In the genomic region with DNA sequence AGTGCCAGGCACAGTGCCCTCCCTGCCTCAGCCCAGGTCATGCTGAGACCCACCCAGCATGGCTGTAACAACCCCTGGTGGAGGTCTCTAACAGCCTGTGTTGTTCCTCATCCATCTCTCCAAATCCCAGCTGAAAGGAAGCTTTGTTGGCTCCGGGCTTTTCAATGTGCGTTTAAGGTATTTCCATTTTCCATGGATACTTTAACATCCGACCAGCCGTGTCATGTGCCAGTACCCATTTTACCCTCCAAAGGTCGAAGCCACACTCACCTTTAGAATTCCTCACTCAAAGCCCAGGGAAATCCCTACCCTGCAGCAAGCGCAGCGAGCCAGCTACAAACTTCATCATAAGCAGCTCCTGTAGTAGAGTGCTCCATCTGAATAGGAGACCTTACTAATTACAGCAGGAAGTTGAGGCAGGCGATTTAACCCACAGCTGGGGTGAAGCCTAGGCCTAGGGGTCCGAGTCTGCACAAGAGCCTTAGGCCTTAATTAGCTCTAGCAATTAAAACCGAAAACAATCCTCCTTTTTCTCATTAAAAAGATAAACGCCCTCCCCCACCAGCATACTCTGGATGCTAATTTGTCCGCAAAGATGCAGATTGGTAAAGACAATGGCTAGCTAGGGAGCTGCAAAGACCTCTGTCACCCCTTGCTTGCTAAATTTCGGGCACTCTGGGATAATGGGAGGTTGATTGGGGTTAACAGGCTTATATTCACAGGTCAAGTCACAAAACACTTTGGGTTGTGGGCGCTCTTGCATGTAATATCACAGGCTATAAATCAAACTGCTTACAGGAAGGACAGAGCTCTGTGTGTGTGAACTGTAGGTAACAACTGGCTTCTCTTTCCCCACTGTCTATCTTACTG, we compare ENCODE assay signal across 14 mouse cellular contexts.
A peak's percentile ranks its signal among the peaks of the same experiment; 100 is the strongest.
DNase-seq lines count a peak whose midpoint lies in the region; ATAC-seq lines count a peak whose summit lies in the region.
"Had no signal": no experiment of that assay in that cellular context is flagged by ENCODE, and none has a peak within 500 bp of the region (broad histone marks: within the 10 kb centered on the region; RNA-seq: fewer than 3 reads in every experiment).

No protein-coding gene starts in this region.

- ATAC-seq in kidney, embryonic 16.5 days (ENCODE audit: low FRiP score, low TSS enrichment): peak; percentile 51; the same call in 1 of the 2 replicates
- peak; percentile 89 for ATAC-seq in forebrain, embryonic 15.5 days (replicated peaks)
- ATAC-seq in neural tube, embryonic 13.5 days (ENCODE audit: low read depth): peak; percentile 87
- ATAC-seq: Patski had no signal

- no peak overlapping the region for H3K4me3 ChIP-seq in kidney, embryonic 16.5 days (ENCODE audit: low read length)
- no peak overlapping the region for H3K4me3 ChIP-seq in forebrain, embryonic 15.5 days
- no peak overlapping the region for H3K4me3 ChIP-seq in neural tube, embryonic 13.5 days
- H3K4me3 ChIP-seq: embryonic facial prominence, embryonic 13.5 days; heart, adult 2 months had no signal

- no peak overlapping the region for H3K4me2 ChIP-seq in kidney, embryonic 16.5 days (replicated peaks; ENCODE audit: low read depth, low read length)
- no peak overlapping the region for H3K4me2 ChIP-seq in forebrain, embryonic 15.5 days (replicated peaks)
- peak overlapping the region; percentile 4; the same call in 1 of the 2 replicates for H3K4me2 ChIP-seq in neural tube, embryonic 13.5 days
- H3K4me2 ChIP-seq: embryonic facial prominence, embryonic 13.5 days; liver, embryonic 11.5 days had no signal

- no peak overlapping the region for H3K27ac ChIP-seq in kidney, embryonic 16.5 days (ENCODE audit: low read length)
- H3K27ac ChIP-seq in forebrain, embryonic 15.5 days (replicated peaks): no peak overlapping the region
- H3K27ac ChIP-seq in neural tube, embryonic 13.5 days (replicated peaks): peak overlapping the region; percentile 62; the same call in 1 of the 2 replicates
- H3K27ac ChIP-seq: embryonic facial prominence, embryonic 13.5 days; heart, adult 2 months; stomach, postnatal 0 days had no signal

- DNase-seq in kidney, postnatal 14 days: no peak
- DNase-seq in embryo, embryonic 9.5 days (ENCODE audit: extremely low spot score): peak; percentile 19
- no peak for DNase-seq in right cerebral cortex, postnatal 36 days (ENCODE audit: low spot score in 2 of 2)
- DNase-seq in spleen, adult 12 weeks (ENCODE audit: low spot score): no peak
- DNase-seq: cerebellum, adult 9-10 months; heart, adult 2 months; spleen, adult 18-20 months had no signal

- H3K9me3 ChIP-seq in kidney, embryonic 16.5 days (ENCODE audit: low read length): no peaks in the 10 kb centered on the region
- no peaks in the 10 kb centered on the region for H3K9me3 ChIP-seq in forebrain, embryonic 15.5 days
- H3K9me3 ChIP-seq in neural tube, embryonic 13.5 days: no peaks in the 10 kb centered on the region
- H3K9me3 ChIP-seq: embryonic facial prominence, embryonic 13.5 days had no signal

- WGBS in kidney, embryonic 16.5 days: 33% methylated on average over 14 of the region's 14 CpGs
- 7% methylated on average over 14 of the region's 14 CpGs for WGBS in forebrain, embryonic 15.5 days
- 10% methylated on average over 14 of the region's 14 CpGs for WGBS in neural tube, embryonic 13.5 days

- no peak overlapping the region for H3K9ac ChIP-seq in kidney, embryonic 16.5 days (replicated peaks; ENCODE audit: low read length)
- no peak overlapping the region for H3K9ac ChIP-seq in forebrain, embryonic 15.5 days (replicated peaks)
- H3K9ac ChIP-seq in neural tube, embryonic 13.5 days: no peak overlapping the region
- H3K9ac ChIP-seq: embryonic facial prominence, embryonic 13.5 days had no signal

- peaks cover 8% of the 10 kb centered on the region for H3K27me3 ChIP-seq in kidney, embryonic 16.5 days (ENCODE audit: insufficient read depth, low read length)
- no peaks in the 10 kb centered on the region for H3K27me3 ChIP-seq in forebrain, embryonic 15.5 days
- no peaks in the 10 kb centered on the region for H3K27me3 ChIP-seq in neural tube, embryonic 13.5 days
- H3K27me3 ChIP-seq: embryonic facial prominence, embryonic 13.5 days had no signal

- peaks cover 9% of the 10 kb centered on the region for H3K4me1 ChIP-seq in kidney, embryonic 16.5 days (ENCODE audit: insufficient read depth, low read length)
- H3K4me1 ChIP-seq in forebrain, embryonic 15.5 days: peaks cover 13% of the 10 kb centered on the region
- H3K4me1 ChIP-seq in neural tube, embryonic 13.5 days (replicated peaks): peaks cover 20% of the 10 kb centered on the region

- H3K36me3 ChIP-seq in kidney, embryonic 16.5 days (ENCODE audit: insufficient read depth, low read length): no peaks in the 10 kb centered on the region
- no peaks in the 10 kb centered on the region for H3K36me3 ChIP-seq in forebrain, embryonic 15.5 days
- no peaks in the 10 kb centered on the region for H3K36me3 ChIP-seq in neural tube, embryonic 13.5 days
- H3K36me3 ChIP-seq: embryonic facial prominence, embryonic 13.5 days had no signal
